Mouse (Mus musculus): ENCODE results near the gene Poldip2.

- no peak for TF ChIP-seq CTCF (IDR thresholded peaks at IDR 0.05; ENCODE audit: insufficient read depth, low read length)
- TF ChIP-seq POLR2A (IDR thresholded peaks at IDR 0.05; ENCODE audit: borderline replicate concordance, extremely low read depth, low read depth, low read length) = no peak
These were observed 10.5 kb upstream of the Poldip2 start for GRCm38 (mm10) chr11:78501529-78501928.
